Mouse (Mus musculus) brown adipose tissue, adult 24 weeks (tissue): ENCODE data around the gene Myo1d. TPM values are rescaled to one million over a fixed set of nuclear protein-coding genes. Genes with fewer than 3 reads are reported as not detected.

Source experiments
- H3K27ac ChIP-seq: fragments of 200-500 bp; replicated peaks from 2 replicates; pipeline ENCODE4 v1.5.1; 2012; ENCODE audit warnings: low read depth, mild to moderate bottlenecking, low read length
- H3K4me1 ChIP-seq: fragments of 200-500 bp; 2 replicates; pipeline ENCODE4 v1.6.1; 2012; ENCODE audit warnings: low read length, mixed read lengths; ENCODE audit not compliant: control insufficient read depth, insufficient read depth, insufficient read length
- H3K4me3 ChIP-seq: fragments of 200-500 bp; 2 replicates; pipeline ENCODE4 v1.5.1; 2012; ENCODE audit warnings: low read depth, mild to moderate bottlenecking, low read length, moderate library complexity; ENCODE audit not compliant: insufficient read depth
- polyA plus RNA-seq: library from polyadenylated mRNA; stranded (reverse); fragments of >200 nt; gene quantifications from 2 replicates; pipeline ENCODE4 v1.2.4, GENCODE M21; 2012; ENCODE audit not compliant: missing spikeins, insufficient read depth, insufficient read length

Gene Myo1d
- polyA plus RNA-seq, result 2.5 and 3.0 TPM in 2 replicates

- H3K27ac ChIP-seq, result peak within 1 kb of the TSS; percentile 76
- H3K4me3 ChIP-seq, result peak within 1 kb of the TSS; percentile 93
- peaks cover 7% of the 10 kb centered on the region for H3K4me1 ChIP-seq
Measured at GRCm38 (mm10) chr11:80779527-80780344, at the start of gene Myo1d. Gene Myo1d, minus strand, starts transcription at chr11:80780025.

GRCm38 (mm10) chr11:80821794-80822193 lies 42.0 kb upstream of the Myo1d start:
- Histone ChIP-seq H3K4me3 (peak overlapping the region; percentile 30), H3K4me1 (no peaks in the 10 kb centered on the region), H3K27ac (peak overlapping the region; percentile 86)

- peak overlapping the region; percentile 30 for H3K4me3 ChIP-seq
- H3K27ac ChIP-seq, result peak overlapping the region; percentile 86
- no peaks in the 10 kb centered on the region for H3K4me1 ChIP-seq
Measured at GRCm38 (mm10) chr11:80821296-80821695, 41.5 kb upstream of the Myo1d start.

GRCm38 (mm10) chr11:80820085-80820484 lies 40.3 kb upstream of the Myo1d start:
- Histone ChIP-seq H3K4me1 (no peaks in the 10 kb centered on the region), H3K27ac (no peak overlapping the region), H3K4me3 (no peak overlapping the region)

GRCm38 (mm10) chr11:80818060-80818697 lies 38.4 kb upstream of the Myo1d start:
- H3K27ac ChIP-seq, result no peak overlapping the region
- H3K4me1 ChIP-seq, result no peaks in the 10 kb centered on the region
- no peak overlapping the region for H3K4me3 ChIP-seq

- Histone ChIP-seq H3K27ac (no peak overlapping the region), H3K4me3 (no peak overlapping the region), H3K4me1 (no peaks in the 10 kb centered on the region)
Measured at GRCm38 (mm10) chr11:80815354-80815753, 35.5 kb upstream of the Myo1d start.

- Histone ChIP-seq H3K27ac (no peak overlapping the region), H3K4me1 (no peaks in the 10 kb centered on the region), H3K4me3 (peak overlapping the region; percentile 87; the same call in 1 of the 2 replicates)
Measured at GRCm38 (mm10) chr11:80811156-80811555, 31.3 kb upstream of the Myo1d start.

- peak within 1 kb of the TSS; percentile 87 for H3K4me3 ChIP-seq
- no peaks in the 10 kb centered on the region for H3K4me1 ChIP-seq
- no peak within 1 kb of the TSS for H3K27ac ChIP-seq
Measured at GRCm38 (mm10) chr11:80809993-80810821, 30.4 kb upstream of the Myo1d start, which contains the start of gene Tmem98. Gene Tmem98, plus strand, starts transcription at chr11:80810175.

- Histone ChIP-seq H3K4me1 (no peaks in the 10 kb centered on the region), H3K27ac (no peak overlapping the region), H3K4me3 (peak overlapping the region; percentile 87)
Measured at GRCm38 (mm10) chr11:80809666-80809992, 29.8 kb upstream of the Myo1d start.

GRCm38 (mm10) chr11:80808551-80809070 lies 28.8 kb upstream of the Myo1d start:
- Histone ChIP-seq H3K27ac (no peak overlapping the region), H3K4me1 (no peaks in the 10 kb centered on the region), H3K4me3 (no peak overlapping the region)

- Histone ChIP-seq H3K27ac (no peak overlapping the region), H3K4me3 (no peak overlapping the region), H3K4me1 (peaks cover 7% of the 10 kb centered on the region; the same call in 1 of the 2 replicates)
Measured at GRCm38 (mm10) chr11:80802706-80803105, 22.9 kb upstream of the Myo1d start.

- no peak overlapping the region for H3K27ac ChIP-seq
- no peak overlapping the region for H3K4me3 ChIP-seq
- H3K4me1 ChIP-seq, result peaks cover 7% of the 10 kb centered on the region; the same call in 1 of the 2 replicates
Measured at GRCm38 (mm10) chr11:80799979-80800378, 20.2 kb upstream of the Myo1d start.

- Histone ChIP-seq H3K4me3 (no peak overlapping the region), H3K4me1 (0 out of 2 replicates have a peak, but pooled peaks cover 4% of the 10 kb centered on the region), H3K27ac (no peak overlapping the region)
Measured at GRCm38 (mm10) chr11:80795431-80795830, 15.6 kb upstream of the Myo1d start.

- Histone ChIP-seq H3K4me3 (no peak overlapping the region), H3K4me1 (no peaks in the 10 kb centered on the region), H3K27ac (no peak overlapping the region)
Measured at GRCm38 (mm10) chr11:80794290-80794689, 14.5 kb upstream of the Myo1d start.

GRCm38 (mm10) chr11:80793386-80793785 lies 13.6 kb upstream of the Myo1d start:
- H3K4me3 ChIP-seq, result no peak overlapping the region
- H3K27ac ChIP-seq, result no peak overlapping the region
- no peaks in the 10 kb centered on the region for H3K4me1 ChIP-seq
